ENCODE assay signal across 7 mouse cellular contexts in genomic region chr8:90670471-90671057, GRCm38 (mm10).
A peak's percentile ranks its signal among the peaks of the same experiment; 100 is the strongest.
DNase-seq lines count a peak whose midpoint lies in the region; ATAC-seq and TF ChIP-seq lines count a peak whose summit lies in the region.

No protein-coding gene starts in this region.

- no peaks in the 10 kb centered on the region; the same call in 1 of the 2 replicates for H3K4me1 ChIP-seq in lung, embryonic 14.5 days (ENCODE audit: insufficient read depth)
- peaks cover 24% of the 10 kb centered on the region for H3K4me1 ChIP-seq in forebrain, embryonic 10.5 days
- peaks cover 3% of the 10 kb centered on the region; the same call in 1 of the 2 replicates for H3K4me1 ChIP-seq in limb, embryonic 12.5 days (replicated peaks)
- no peaks in the 10 kb centered on the region for H3K4me1 ChIP-seq in kidney, adult 2 months (ENCODE audit: control insufficient read depth, insufficient read depth, low read length)

- peak overlapping the region; percentile 63 for H3K4me2 ChIP-seq in lung, embryonic 14.5 days
- peak overlapping the region; percentile 63 for H3K4me2 ChIP-seq in limb, embryonic 12.5 days

- TF ChIP-seq CTCF in lung, embryonic 14.5 days (IDR thresholded peaks at IDR 0.05; ENCODE audit: low read depth) = no peak
- no peak for TF ChIP-seq CTCF in kidney, adult 2 months (conservative IDR thresholded peaks at IDR 0.05; ENCODE audit: insufficient read depth, insufficient read length, low read depth, low read length)

- peak; percentile 49 for DNase-seq in lung, embryonic 14.5 days
- DNase-seq in lung, postnatal 25 days (ENCODE audit: low spot score) = no peak
- DNase-seq in forebrain, embryonic 10.5 days (ENCODE audit: extremely low spot score, low spot score) = peak; percentile 37
- DNase-seq in yolk sac, embryonic 10.5 days (ENCODE audit: low spot score) = peak; percentile 2
- DNase-seq in T-cell, adult 2 months (ENCODE audit: low spot score) = no peak
- no peak for DNase-seq in kidney, adult 2 months

- H3K4me3 ChIP-seq in lung, embryonic 14.5 days (ENCODE audit: low read depth, low read length) = peak overlapping the region; percentile 33
- peak overlapping the region; percentile 47 for H3K4me3 ChIP-seq in forebrain, embryonic 10.5 days
- H3K4me3 ChIP-seq in limb, embryonic 12.5 days (replicated peaks) = peak overlapping the region; percentile 31
- H3K4me3 ChIP-seq in kidney, adult 2 months (ENCODE audit: insufficient read depth, low read depth, low read length) = no peak overlapping the region

- H3K9ac ChIP-seq in lung, embryonic 14.5 days = peak overlapping the region; percentile 44
- H3K9ac ChIP-seq in limb, embryonic 12.5 days (replicated peaks) = peak overlapping the region; percentile 31; the same call in 1 of the 2 replicates

- WGBS in lung, embryonic 14.5 days = 2% methylated on average over 14 of the region's 14 CpGs
- 1% methylated on average over 14 of the region's 14 CpGs for WGBS in forebrain, embryonic 10.5 days
- WGBS in limb, embryonic 12.5 days = under 1% methylated on average over 14 of the region's 14 CpGs
- 5% methylated on average over 14 of the region's 14 CpGs for WGBS in kidney, adult 2 months

- TF ChIP-seq POLR2A in kidney, adult 2 months (IDR thresholded peaks at IDR 0.05; ENCODE audit: low read depth, low read length) = no peak

- no peak for ATAC-seq in lung, embryonic 14.5 days (ENCODE audit: insufficient read depth)
- no peak for ATAC-seq in limb, embryonic 12.5 days (ENCODE audit: insufficient number of reproducible peaks, insufficient read depth, low FRiP score, low TSS enrichment, low read depth)

- no peak overlapping the region for H3K27ac ChIP-seq in lung, embryonic 14.5 days (ENCODE audit: low read depth)
- peak overlapping the region; percentile 84 for H3K27ac ChIP-seq in forebrain, embryonic 10.5 days
- H3K27ac ChIP-seq in limb, embryonic 12.5 days = no peak overlapping the region
- H3K27ac ChIP-seq in kidney, adult 2 months (ENCODE audit: insufficient read depth, low read depth, low read length) = no peak overlapping the region

- no peaks in the 10 kb centered on the region for H3K9me3 ChIP-seq in lung, embryonic 14.5 days (ENCODE audit: low read depth, low read length)
- 0 out of 2 replicates have a peak, but pooled peaks cover 2% of the 10 kb centered on the region for H3K9me3 ChIP-seq in forebrain, embryonic 10.5 days
- no peaks in the 10 kb centered on the region for H3K9me3 ChIP-seq in limb, embryonic 12.5 days

- no peaks in the 10 kb centered on the region for H3K36me3 ChIP-seq in lung, embryonic 14.5 days (ENCODE audit: insufficient read depth)
- no peaks in the 10 kb centered on the region for H3K36me3 ChIP-seq in forebrain, embryonic 10.5 days (replicated peaks)
- no peaks in the 10 kb centered on the region for H3K36me3 ChIP-seq in limb, embryonic 12.5 days
- no peaks in the 10 kb centered on the region for H3K36me3 ChIP-seq in kidney, adult 2 months (ENCODE audit: control insufficient read depth, insufficient read depth, low read length)

- H3K27me3 ChIP-seq in lung, embryonic 14.5 days (ENCODE audit: insufficient read depth, low read length) = no peaks in the 10 kb centered on the region
- 0 out of 2 replicates have a peak, but pooled peaks cover 15% of the 10 kb centered on the region for H3K27me3 ChIP-seq in forebrain, embryonic 10.5 days (ENCODE audit: poor library complexity, severe bottlenecking)
- peaks cover 7% of the 10 kb centered on the region; the same call in 1 of the 2 replicates for H3K27me3 ChIP-seq in limb, embryonic 12.5 days
- no peaks in the 10 kb centered on the region for H3K27me3 ChIP-seq in kidney, adult 2 months (replicated peaks; ENCODE audit: control insufficient read depth, insufficient read depth, low read length)

Comparison
In these comparisons a context has a peak if more than half of its experiments do, and no peak if none do; other contexts are left out.
1. DNase-seq: peak in lung, embryonic 14.5 days (single experiment), forebrain, embryonic 10.5 days (single experiment) and yolk sac, embryonic 10.5 days (single experiment); none in lung, postnatal 25 days (single experiment), T-cell, adult 2 months (single experiment) and kidney, adult 2 months (single experiment).